Mouse (Mus musculus) intestine, postnatal 0 days (tissue): Measurements from ENCODE around the gene Ankrd34a. TPM values are rescaled to one million over a fixed set of nuclear protein-coding genes. Genes with fewer than 3 reads are reported as not detected.

Source experiments
- ATAC-seq: fragments of 200-750 bp; cut with Nextera tagmentation; 2 replicates; pipeline ENCODE4 v1.8.0; 2017; ENCODE audit warnings: mild to moderate bottlenecking, moderate TSS enrichment, moderate library complexity
- H3K27ac ChIP-seq: fragments of 300-500 bp; sonication (generic); 2 replicates; pipeline ENCODE4 v1.5.1; 2014; ENCODE audit warnings: mild to moderate bottlenecking, low read depth, low read length, moderate library complexity
- H3K27me3 ChIP-seq: fragments of 300-500 bp; sonication (generic); replicated peaks from 2 replicates; pipeline ENCODE4 v1.6.1; 2014; ENCODE audit warnings: low read length, mixed read lengths; ENCODE audit not compliant: control insufficient read depth, insufficient read depth
- H3K36me3 ChIP-seq: fragments of 300-500 bp; sonication (generic); 2 replicates; pipeline ENCODE4 v1.6.1; 2014; ENCODE audit warnings: mild to moderate bottlenecking, moderate library complexity; ENCODE audit not compliant: control insufficient read depth, insufficient read depth
- H3K4me1 ChIP-seq: fragments of 300-500 bp; sonication (generic); replicated peaks from 2 replicates; pipeline ENCODE4 v1.6.1; 2014; ENCODE audit warnings: antibody characterized with exemption, low read length, mixed read lengths; ENCODE audit not compliant: control insufficient read depth, insufficient read depth
- H3K4me2 ChIP-seq: fragments of 300-500 bp; sonication (generic); replicated peaks from 2 replicates; pipeline ENCODE4 v1.6.1; 2014; ENCODE audit warnings: low read depth, mild to moderate bottlenecking, moderate library complexity
- H3K4me3 ChIP-seq: fragments of 300-500 bp; sonication (generic); 2 replicates; pipeline ENCODE4 v1.5.1; 2014; ENCODE audit warnings: low read depth, low read length
- H3K9ac ChIP-seq: fragments of 300-500 bp; sonication (generic); 2 replicates; pipeline ENCODE4 v1.6.1; 2014; ENCODE audit warnings: mild to moderate bottlenecking, low read depth, low read length
- H3K9me3 ChIP-seq: fragments of 300-500 bp; sonication (generic); 2 replicates; pipeline ENCODE4 v1.6.1; 2016; ENCODE audit warnings: mixed run types; ENCODE audit not compliant: control insufficient read depth
- CTCF ChIP-seq: sonication (generic); IDR thresholded peaks from 2 replicates; pipeline ENCODE4 v1.5.1; 2016; ENCODE audit warnings: low read depth, mild to moderate bottlenecking, control low read depth, antibody characterized with exemption, moderate library complexity
- WGBS: fragments of 180-500 bp; shearing (Covaris S2); extraction: QIAGEN DNeasy Blood & Tissue Kit; methylation state at CpG from one replicate; pipeline ENCODE4 v1.1.7; 2014; 5-methylcytosine and 5-hydroxymethylcytosine counted together
- polyA plus RNA-seq: library from polyadenylated mRNA; unstranded; fragments of >200 nt; fragmentation: Nextera tagmentation; extraction: Ambion mirVana; gene quantifications from 2 replicates; pipeline ENCODE4 v1.2.1, GENCODE M21; 2015

The Ankrd34a gene
- polyA plus RNA-seq, 1 experiment from 2014 or later, result 1.3 TPM

DNA sequence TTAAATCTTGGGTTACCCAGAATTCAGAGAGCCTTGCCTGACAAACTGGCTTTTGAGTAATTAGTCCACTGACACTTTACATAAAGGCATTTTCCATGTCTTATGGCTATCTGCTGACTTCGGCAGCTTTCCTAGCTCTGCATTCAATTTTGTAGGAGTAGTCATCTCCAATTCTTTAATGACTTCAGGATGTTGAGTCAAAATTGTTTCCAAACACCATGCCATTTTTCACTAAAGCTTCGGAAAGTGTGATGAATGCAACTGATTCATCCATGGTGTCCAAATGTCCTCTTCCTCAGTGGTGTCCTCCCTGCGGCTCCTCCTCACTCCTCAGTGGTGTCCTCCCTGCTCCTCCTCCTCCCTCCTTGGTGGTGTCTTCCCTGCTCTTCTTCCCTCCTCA, 21.5 kb downstream of the Ankrd34a start:
- WGBS, result 93% methylated on average over 3 of the region's 3 CpGs
- peaks cover 25% of the 10 kb centered on the region for H3K36me3 ChIP-seq

DNA sequence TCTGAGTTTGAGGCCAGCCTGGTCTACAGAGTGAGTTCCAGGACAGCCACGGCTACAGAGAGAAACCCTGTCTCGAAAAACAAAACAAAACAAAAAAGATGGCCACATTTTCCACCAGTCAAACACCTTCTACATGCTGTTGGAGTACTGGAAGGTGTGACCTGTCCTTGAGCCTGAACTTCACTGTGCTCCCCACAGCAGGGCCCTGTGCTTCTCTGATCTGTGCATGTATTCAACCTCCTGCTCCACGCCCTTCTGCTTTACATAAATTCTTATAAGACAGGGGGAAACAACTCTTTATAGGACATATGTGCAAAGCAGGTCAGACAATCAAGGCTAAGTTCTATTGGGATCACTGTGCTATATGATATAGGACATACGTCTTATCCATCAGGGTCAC, 26.8 kb downstream of the Ankrd34a start:
- no peak for TF ChIP-seq CTCF
- 96% methylated on average over 4 of the region's 4 CpGs for WGBS
- Histone ChIP-seq H3K4me1 (no peaks in the 10 kb centered on the region), H3K27ac (no peak overlapping the region), H3K36me3 (peaks cover 29% of the 10 kb centered on the region), H3K27me3 (no peaks in the 10 kb centered on the region), H3K9me3 (no peaks in the 10 kb centered on the region), H3K4me2 (no peak overlapping the region), H3K4me3 (no peak overlapping the region), H3K9ac (no peak overlapping the region)
- no peak for ATAC-seq

More for the DNA sequence above, 21.5 kb downstream of the Ankrd34a start:
- Histone ChIP-seq H3K4me3 (no peak overlapping the region), H3K9ac (no peak overlapping the region), H3K4me2 (no peak overlapping the region), H3K27me3 (no peaks in the 10 kb centered on the region), H3K4me1 (no peaks in the 10 kb centered on the region), H3K27ac (no peak overlapping the region), H3K9me3 (no peaks in the 10 kb centered on the region)
- ATAC-seq, result no peak
- no peak for TF ChIP-seq CTCF

DNA sequence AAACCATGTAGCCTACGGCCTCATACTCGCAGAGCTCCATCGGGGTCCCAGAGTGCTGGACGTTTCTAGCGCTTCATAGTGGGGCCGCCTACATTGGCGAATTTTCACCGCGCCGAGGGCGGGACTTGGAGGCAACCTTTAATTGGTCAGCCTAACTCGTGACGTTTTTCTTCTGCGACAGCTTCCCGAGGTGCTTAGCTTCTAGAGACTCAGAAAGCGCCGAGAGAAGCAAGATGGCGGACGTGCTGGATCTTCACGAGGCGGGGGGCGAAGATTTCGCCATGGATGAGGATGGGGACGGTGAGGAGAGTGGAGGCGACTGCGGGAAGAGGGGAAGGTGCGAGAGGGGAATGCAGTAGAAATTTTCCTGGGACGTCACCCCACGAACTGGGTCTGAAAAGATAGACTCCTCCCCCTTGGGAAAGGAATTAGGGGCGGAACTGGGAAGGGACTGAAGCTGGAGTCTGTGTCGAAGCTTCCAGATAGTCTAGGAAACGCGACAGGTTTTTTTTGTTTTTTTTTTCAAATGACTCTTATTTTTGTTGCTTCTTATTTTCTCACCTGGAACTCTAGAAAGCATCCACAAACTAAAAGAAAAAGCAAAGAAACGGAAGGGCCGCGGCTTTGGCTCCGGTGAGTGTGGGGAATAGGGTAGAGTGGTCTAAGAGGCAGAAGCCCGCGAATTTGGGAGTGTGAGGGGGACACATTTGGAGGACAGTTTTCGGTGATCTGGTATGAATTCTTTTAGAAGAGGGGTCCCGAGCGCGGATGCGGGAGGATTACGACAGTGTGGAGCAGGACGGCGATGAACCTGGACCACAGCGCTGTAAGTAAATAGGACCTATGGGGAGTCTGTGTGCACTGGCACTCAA, 33.5 kb downstream of the Ankrd34a start, which contains the start of gene Rbm8a:
TSS of gene Rbm8a (plus strand) at position 205 of the 872 bp plus-strand sequence.
- Histone ChIP-seq H3K9me3 (no peaks in the 10 kb centered on the region), H3K27ac (peak within 1 kb of the TSS; percentile 54), H3K27me3 (no peaks in the 10 kb centered on the region), H3K4me2 (peak within 1 kb of the TSS; percentile 77), H3K4me1 (no peaks in the 10 kb centered on the region), H3K36me3 (peaks cover 19% of the 10 kb centered on the region), H3K4me3 (peak within 1 kb of the TSS; percentile 66), H3K9ac (peak within 1 kb of the TSS; percentile 66)
- no peak for TF ChIP-seq CTCF
- WGBS, result under 1% methylated on average over 48 of the region's 48 CpGs
- ATAC-seq, result peak; percentile 96

DNA sequence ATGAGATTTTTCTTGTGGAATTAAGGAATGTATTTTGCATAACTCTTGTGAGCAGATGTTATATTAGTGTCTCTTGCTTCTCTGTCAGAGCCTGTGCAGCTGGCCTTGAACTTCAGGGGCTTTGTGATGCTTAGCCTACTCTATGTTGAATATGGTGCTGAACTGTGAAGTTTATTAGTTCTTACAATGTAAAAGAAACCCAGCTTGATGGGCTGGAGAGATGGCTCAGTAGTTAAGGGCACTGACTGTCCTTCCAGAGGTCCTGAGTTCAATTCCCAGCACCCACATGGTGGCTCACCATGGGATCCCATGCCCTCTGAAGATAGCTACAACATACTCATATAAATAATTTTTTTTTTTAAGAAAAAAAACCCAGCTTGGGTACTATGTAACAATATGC, 35.6 kb downstream of the Ankrd34a start:
- Histone ChIP-seq H3K9me3 (no peaks in the 10 kb centered on the region), H3K4me2 (no peak overlapping the region), H3K36me3 (peaks cover 19% of the 10 kb centered on the region)

DNA sequence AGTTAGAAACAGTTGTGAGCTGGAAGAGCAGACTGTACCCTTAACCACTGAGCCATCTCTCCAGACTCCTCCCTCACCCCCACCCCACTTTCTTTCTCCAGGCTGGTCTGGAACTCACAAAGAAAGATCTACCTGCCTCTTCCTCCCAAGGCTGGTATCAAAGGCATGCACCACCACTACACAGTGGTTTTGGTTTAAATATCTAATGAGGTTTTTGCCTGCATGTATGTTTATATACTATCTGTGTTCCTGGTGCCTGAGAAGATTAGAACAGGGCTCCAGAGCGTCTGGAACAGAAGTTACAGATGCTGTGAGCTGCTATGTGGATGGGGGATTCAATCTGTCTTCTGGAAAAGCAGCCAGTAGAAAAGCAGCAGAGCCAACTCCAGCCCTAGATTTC, 37.6 kb downstream of the Ankrd34a start:
- Histone ChIP-seq H3K4me3 (no peak overlapping the region), H3K9ac (no peak overlapping the region), H3K9me3 (no peaks in the 10 kb centered on the region), H3K27ac (no peak overlapping the region), H3K36me3 (peaks cover 25% of the 10 kb centered on the region), H3K27me3 (no peaks in the 10 kb centered on the region), H3K4me2 (no peak overlapping the region), H3K4me1 (no peaks in the 10 kb centered on the region)
- TF ChIP-seq CTCF, result no peak
- WGBS, result 81% methylated on average over 1 of the region's 1 CpGs
- ATAC-seq, result no peak

More for the DNA sequence above, 35.6 kb downstream of the Ankrd34a start:
- TF ChIP-seq CTCF, result no peak
- no peak overlapping the region for H3K27ac ChIP-seq
- no peak overlapping the region for H3K9ac ChIP-seq
- H3K27me3 ChIP-seq, result no peaks in the 10 kb centered on the region
- H3K4me1 ChIP-seq, result no peaks in the 10 kb centered on the region
- no peak for ATAC-seq
- no peak overlapping the region for H3K4me3 ChIP-seq

DNA sequence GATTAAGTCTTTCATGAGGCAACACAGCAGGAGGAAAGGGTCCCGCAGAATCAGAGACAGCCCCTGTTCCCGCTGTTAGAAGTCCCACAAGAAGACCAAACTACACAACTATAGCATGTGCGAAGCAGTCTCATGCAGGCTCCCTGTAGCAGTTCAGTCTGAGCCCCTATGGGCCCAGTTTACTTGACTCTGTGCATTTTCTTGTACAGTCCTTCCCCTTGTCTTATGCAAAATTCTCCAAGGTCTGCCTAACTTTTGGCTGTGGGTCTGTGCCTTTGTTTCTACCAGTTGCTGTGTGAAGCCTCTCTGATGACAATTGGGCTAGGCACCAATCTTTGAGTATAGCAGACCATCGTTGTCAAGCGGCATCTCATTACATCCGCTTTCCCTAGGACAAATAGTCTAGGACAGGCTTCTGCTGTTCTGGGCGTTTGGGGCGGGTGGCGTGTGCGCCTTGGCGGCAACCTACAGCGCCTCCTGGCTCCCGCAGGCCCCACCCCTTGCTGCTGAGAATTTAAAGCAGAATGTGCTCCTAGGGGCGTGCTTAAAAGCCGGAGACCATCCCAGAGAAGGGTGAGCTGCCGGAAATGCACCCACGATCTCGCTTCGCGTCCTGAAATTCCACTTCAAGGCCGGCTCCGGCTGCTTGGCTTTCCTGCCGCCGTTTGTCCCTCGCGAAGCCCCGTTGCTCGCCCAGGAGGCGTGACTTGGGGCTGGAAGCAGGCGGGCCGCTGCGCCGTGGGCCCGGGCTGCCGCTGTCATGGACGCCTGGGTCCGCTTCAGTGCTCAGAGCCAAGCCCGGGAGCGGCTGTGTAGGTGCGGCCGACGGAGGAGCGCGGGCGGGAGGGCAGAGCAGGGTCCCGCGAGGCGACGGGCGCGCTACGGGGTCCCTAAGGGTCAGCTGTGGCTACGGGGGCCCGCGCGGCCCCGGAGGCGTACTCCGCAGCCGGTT, 38.8 kb downstream of the Ankrd34a start, which contains the start of the genes Pex11b and Gm42957:
TSS of gene Pex11b (plus strand) at position 449 of the 952 bp plus-strand sequence.
TSS of gene Gm42957 (plus strand) at position 547 of the 952 bp plus-strand sequence.
- peak within 1 kb of the TSS; percentile 84 for H3K4me2 ChIP-seq
- H3K9ac ChIP-seq, result peak within 1 kb of the TSS; percentile 90
- H3K4me1 ChIP-seq, result no peaks in the 10 kb centered on the region
- peak; percentile 70 for TF ChIP-seq CTCF
- no peaks in the 10 kb centered on the region for H3K27me3 ChIP-seq
- H3K36me3 ChIP-seq, result peaks cover 27% of the 10 kb centered on the region
- peak within 1 kb of the TSS; percentile 85 for H3K4me3 ChIP-seq
- 2% methylated on average over 60 of the region's 60 CpGs for WGBS
- H3K9me3 ChIP-seq, result no peaks in the 10 kb centered on the region
- peak within 1 kb of the TSS; percentile 78 for H3K27ac ChIP-seq
- ATAC-seq, result peak; percentile 80
